Mouse (Mus musculus) bone marrow macrophage, adult 2 months (primary cell): ENCODE measurements around the gene Tubb1.

Experiments
- CTCF ChIP-seq: IDR thresholded peaks from 2 replicates; pipeline ENCODE4 v1.5.1; 2012; ENCODE audit warnings: low read depth, mild to moderate bottlenecking, low read length, moderate library complexity
- POLR2A ChIP-seq: IDR thresholded peaks from 2 replicates; pipeline ENCODE4 v1.6.1; 2012; ENCODE audit warnings: mild to moderate bottlenecking, low read depth, low read length, borderline replicate concordance

DNA sequence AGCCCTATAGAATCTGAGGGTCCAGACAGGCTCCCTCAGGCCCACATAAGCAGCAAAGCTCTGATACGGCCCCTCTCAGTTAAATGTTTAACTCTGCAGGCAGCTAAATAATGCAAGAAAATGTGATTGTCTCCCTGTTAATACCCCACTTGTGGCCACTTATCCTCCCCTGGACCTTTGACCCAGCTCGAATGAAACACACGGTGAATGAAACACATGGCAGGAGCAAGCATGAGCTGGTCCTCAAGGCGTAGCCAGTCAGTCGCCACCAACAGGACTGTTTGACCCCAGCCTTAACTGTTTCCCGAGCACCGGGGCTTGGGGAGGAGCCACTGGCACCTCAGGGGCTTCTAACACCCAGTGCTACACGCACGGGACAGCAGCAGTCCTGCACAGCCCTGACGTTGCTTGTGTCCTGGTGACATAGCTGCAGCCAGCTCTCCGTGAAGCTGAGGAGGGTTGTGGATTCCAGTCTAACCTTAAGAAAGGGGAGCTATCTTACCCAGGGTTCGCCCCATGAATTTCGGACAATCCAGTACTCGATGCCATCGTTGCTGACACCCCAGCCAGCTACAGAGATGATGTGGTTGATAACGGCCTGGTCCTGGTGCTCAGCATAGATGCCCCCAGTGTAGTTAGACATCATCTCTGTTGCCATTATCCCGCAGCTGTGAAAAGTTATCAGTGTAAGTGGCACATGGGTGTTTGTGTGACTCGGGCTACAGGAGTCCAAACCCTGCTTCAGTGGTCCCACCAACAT lies 22.2 kb upstream of the Tubb1 start:
- TF ChIP-seq POLR2A (no peak), CTCF (no peak)
